Mouse (Mus musculus) layer of hippocampus, adult 8-10 months (tissue): ENCODE results near the gene Prrx2. TPM values are rescaled to one million over a fixed set of nuclear protein-coding genes. Genes with fewer than 3 reads are reported as not detected.
A peak's percentile ranks its signal among the peaks of the same experiment; 100 is the strongest.

Experiments used
- DNase-seq, 2 experiments: peaks; one replicate each; pipeline ENCODE4 v3.0.0; 2022; ENCODE audit warnings: low spot score in 2 of 2
- total RNA-seq, 4 experiments: library from RNA; stranded (reverse); gene quantifications; 2 replicates each; pipeline ENCODE4 v1.2.4; 2022

Gene Prrx2
- total RNA-seq, 4 experiments from 2014 or later, result 0.94 to 3.9 (median 1.9) TPM

- DNase-seq, result peak; percentile 28 to 34
Measured at GRCm38 (mm10) chr2:30870863-30871262, 36.1 kb downstream of the Prrx2 start.

- no peak for DNase-seq
Measured at GRCm38 (mm10) chr2:30872669-30873068, 37.9 kb downstream of the Prrx2 start.

GRCm38 (mm10) chr2:30874445-30874844, 39.7 kb downstream of the Prrx2 start:
- DNase-seq, result no peak

GRCm38 (mm10) chr2:30875096-30875495, 40.3 kb downstream of the Prrx2 start:
- no peak for DNase-seq

GRCm38 (mm10) chr2:30875621-30876432, 41.1 kb downstream of the Prrx2 start:
- no peak for DNase-seq

GRCm38 (mm10) chr2:30879481-30879880, 44.7 kb downstream of the Prrx2 start:
- no peak for DNase-seq

- no peak for DNase-seq
Measured at GRCm38 (mm10) chr2:30881215-30881614, 46.4 kb downstream of the Prrx2 start.

- DNase-seq, result no peak
Measured at GRCm38 (mm10) chr2:30884852-30885373, 50.1 kb downstream of the Prrx2 start.

- DNase-seq, result peak; percentile 61 to 78
Measured at GRCm38 (mm10) chr2:30885453-30886163, 50.8 kb downstream of the Prrx2 start.

- DNase-seq, result peak in 1 of 2 experiments; percentile 42
Measured at GRCm38 (mm10) chr2:30891002-30891401, 56.2 kb downstream of the Prrx2 start.

GRCm38 (mm10) chr2:30893399-30893798, 58.6 kb downstream of the Prrx2 start:
- DNase-seq, result no peak

GRCm38 (mm10) chr2:30893946-30894345, 59.2 kb downstream of the Prrx2 start:
- DNase-seq, result no peak

- DNase-seq, result no peak
Measured at GRCm38 (mm10) chr2:30897291-30897690, 62.5 kb downstream of the Prrx2 start.

- DNase-seq, result no peak
Measured at GRCm38 (mm10) chr2:30899397-30900069, 64.8 kb downstream of the Prrx2 start.

GRCm38 (mm10) chr2:30901646-30902160, 66.9 kb downstream of the Prrx2 start:
- DNase-seq, result no peak

GRCm38 (mm10) chr2:30902256-30902655, 67.5 kb downstream of the Prrx2 start:
- DNase-seq, result no peak

GRCm38 (mm10) chr2:30902726-30903722, 68.3 kb downstream of the Prrx2 start:
- no peak for DNase-seq

GRCm38 (mm10) chr2:30904231-30904630, 69.5 kb downstream of the Prrx2 start:
- no peak for DNase-seq

- DNase-seq, result no peak
Measured at GRCm38 (mm10) chr2:30904991-30905390, 70.2 kb downstream of the Prrx2 start.

- DNase-seq, result no peak
Measured at GRCm38 (mm10) chr2:30905906-30906305, 71.1 kb downstream of the Prrx2 start.
